Mouse (Mus musculus) forebrain, embryonic 16.5 days (tissue): Measurements from ENCODE around the gene Igf1r. TPM values are rescaled to one million over a fixed set of nuclear protein-coding genes. Genes with fewer than 3 reads are reported as not detected.

Experiments used
- ATAC-seq: fragments of 200-750 bp; cut with Nextera tagmentation; 2 replicates; pipeline ENCODE4 v1.8.0; 2017; ENCODE audit warnings: mild to moderate bottlenecking, moderate library complexity
- H3K27ac ChIP-seq: fragments of 300-500 bp; sonication (generic); 2 replicates; pipeline ENCODE4 v1.5.1; 2014; ENCODE audit warnings: low read length, control low read depth
- H3K27me3 ChIP-seq: fragments of 300-500 bp; sonication (generic); replicated peaks from 2 replicates; pipeline ENCODE4 v1.6.1; 2014; ENCODE audit warnings: low read length; ENCODE audit not compliant: control insufficient read depth, insufficient read depth
- H3K36me3 ChIP-seq: fragments of 300-500 bp; sonication (generic); 2 replicates; pipeline ENCODE4 v1.6.1; 2014; ENCODE audit not compliant: control insufficient read depth, insufficient read depth
- H3K4me1 ChIP-seq: fragments of 300-500 bp; sonication (generic); replicated peaks from 2 replicates; pipeline ENCODE4 v1.6.1; 2014; ENCODE audit warnings: low read length; ENCODE audit not compliant: control insufficient read depth, insufficient read depth
- H3K4me2 ChIP-seq: fragments of 300-500 bp; sonication (generic); 2 replicates; pipeline ENCODE4 v1.6.1; 2014; ENCODE audit warnings: mild to moderate bottlenecking, low read length, control low read depth
- H3K4me3 ChIP-seq: fragments of 300-500 bp; sonication (generic); replicated peaks from 2 replicates; pipeline ENCODE4 v1.5.1; 2014; ENCODE audit warnings: mild to moderate bottlenecking, low read length, control low read depth
- H3K9ac ChIP-seq: fragments of 300-500 bp; sonication (generic); replicated peaks from 2 replicates; pipeline ENCODE4 v1.6.1; 2014; ENCODE audit warnings: low read depth, low read length, control low read depth
- H3K9me3 ChIP-seq: fragments of 300-500 bp; sonication (generic); 2 replicates; pipeline ENCODE4 v1.6.1; 2016; ENCODE audit warnings: low read length; ENCODE audit not compliant: control insufficient read depth
- WGBS: fragments of 180-500 bp; shearing (Covaris S2); extraction: QIAGEN DNeasy Blood & Tissue Kit; methylation state at CpG from one replicate; pipeline ENCODE4 v1.1.7; 2014; 5-methylcytosine and 5-hydroxymethylcytosine counted together
- polyA plus RNA-seq: library from polyadenylated mRNA; unstranded; fragments of >200 nt; fragmentation: Nextera tagmentation; extraction: Ambion mirVana; gene quantifications from 2 replicates; pipeline ENCODE4 v1.2.1, GENCODE M21; 2015

The Igf1r gene
- polyA plus RNA-seq, 1 experiment from 2014 or later = 27.1 TPM

GRCm38 (mm10) chr7:68062170-68062848 is 109.7 kb downstream of the Igf1r start:
- Histone ChIP-seq H3K36me3 (no peaks in the 10 kb centered on the region), H3K27me3 (no peaks in the 10 kb centered on the region), H3K27ac (no peak overlapping the region), H3K4me1 (peaks cover 32% of the 10 kb centered on the region), H3K4me2 (no peak overlapping the region), H3K4me3 (no peak overlapping the region), H3K9ac (no peak overlapping the region), H3K9me3 (no peaks in the 10 kb centered on the region)
- no peak for ATAC-seq
- 64% methylated on average over 13 of the region's 13 CpGs for WGBS

GRCm38 (mm10) chr7:68062849-68063208 is 110.2 kb downstream of the Igf1r start:
- H3K9me3 ChIP-seq = no peaks in the 10 kb centered on the region
- H3K4me3 ChIP-seq = no peak overlapping the region
- no peak; the same call in 1 of the 2 replicates for ATAC-seq
- peaks cover 32% of the 10 kb centered on the region for H3K4me1 ChIP-seq
- no peaks in the 10 kb centered on the region for H3K36me3 ChIP-seq
- H3K27ac ChIP-seq = no peak overlapping the region
- H3K27me3 ChIP-seq = no peaks in the 10 kb centered on the region
- no peak overlapping the region; the same call in 1 of the 2 replicates for H3K9ac ChIP-seq
- no peak overlapping the region for H3K4me2 ChIP-seq
- WGBS = 11% methylated on average over 5 of the region's 5 CpGs

- WGBS = 89% methylated on average over 9 of the region's 9 CpGs
- H3K4me1 ChIP-seq = peaks cover 32% of the 10 kb centered on the region
- H3K4me2 ChIP-seq = no peak overlapping the region
- no peak overlapping the region for H3K4me3 ChIP-seq
- H3K9ac ChIP-seq = no peak overlapping the region
- no peak overlapping the region for H3K27ac ChIP-seq
- H3K9me3 ChIP-seq = no peaks in the 10 kb centered on the region
- ATAC-seq = no peak
- H3K36me3 ChIP-seq = no peaks in the 10 kb centered on the region
- H3K27me3 ChIP-seq = no peaks in the 10 kb centered on the region
Measured at GRCm38 (mm10) chr7:68063711-68064110, 111.1 kb downstream of the Igf1r start.

- H3K9me3 ChIP-seq = no peaks in the 10 kb centered on the region
- H3K9ac ChIP-seq = no peak overlapping the region
- no peak overlapping the region for H3K4me3 ChIP-seq
- no peak overlapping the region for H3K4me2 ChIP-seq
- H3K27me3 ChIP-seq = no peaks in the 10 kb centered on the region
- WGBS = 96% methylated on average over 8 of the region's 8 CpGs
- H3K27ac ChIP-seq = no peak overlapping the region
- ATAC-seq = no peak
- H3K36me3 ChIP-seq = no peaks in the 10 kb centered on the region
- H3K4me1 ChIP-seq = peaks cover 32% of the 10 kb centered on the region
Measured at GRCm38 (mm10) chr7:68064120-68064519, 111.5 kb downstream of the Igf1r start.

GRCm38 (mm10) chr7:68064647-68065362 is 112.2 kb downstream of the Igf1r start:
- peak; percentile 37 for ATAC-seq
- Histone ChIP-seq H3K4me1 (peaks cover 38% of the 10 kb centered on the region), H3K27ac (no peak overlapping the region), H3K9ac (no peak overlapping the region), H3K4me2 (no peak overlapping the region), H3K36me3 (no peaks in the 10 kb centered on the region), H3K27me3 (no peaks in the 10 kb centered on the region), H3K9me3 (no peaks in the 10 kb centered on the region), H3K4me3 (no peak overlapping the region)
- 28% methylated on average over 11 of the region's 11 CpGs for WGBS

- 91% methylated on average over 6 of the region's 6 CpGs for WGBS
- no peak overlapping the region for H3K9ac ChIP-seq
- peaks cover 46% of the 10 kb centered on the region for H3K4me1 ChIP-seq
- no peaks in the 10 kb centered on the region for H3K27me3 ChIP-seq
- H3K36me3 ChIP-seq = no peaks in the 10 kb centered on the region
- ATAC-seq = no peak
- H3K4me3 ChIP-seq = no peak overlapping the region
- no peak overlapping the region for H3K4me2 ChIP-seq
- H3K9me3 ChIP-seq = no peaks in the 10 kb centered on the region
- no peak overlapping the region for H3K27ac ChIP-seq
Measured at GRCm38 (mm10) chr7:68065904-68066303, 113.3 kb downstream of the Igf1r start.

GRCm38 (mm10) chr7:68067321-68067720 is 114.7 kb downstream of the Igf1r start:
- Histone ChIP-seq H3K36me3 (no peaks in the 10 kb centered on the region), H3K27ac (no peak overlapping the region), H3K4me2 (no peak overlapping the region), H3K27me3 (no peaks in the 10 kb centered on the region), H3K9ac (no peak overlapping the region), H3K4me3 (no peak overlapping the region), H3K9me3 (no peaks in the 10 kb centered on the region), H3K4me1 (peaks cover 36% of the 10 kb centered on the region)
- WGBS = 96% methylated on average over 4 of the region's 4 CpGs
- ATAC-seq = no peak

- Histone ChIP-seq H3K27ac (no peak overlapping the region), H3K27me3 (no peaks in the 10 kb centered on the region), H3K9ac (no peak overlapping the region), H3K9me3 (no peaks in the 10 kb centered on the region), H3K4me1 (peaks cover 25% of the 10 kb centered on the region), H3K4me2 (no peak overlapping the region), H3K36me3 (no peaks in the 10 kb centered on the region), H3K4me3 (no peak overlapping the region)
- ATAC-seq = no peak
- 70% methylated on average over 7 of the region's 7 CpGs for WGBS
Measured at GRCm38 (mm10) chr7:68069324-68069723, 116.7 kb downstream of the Igf1r start.

- no peaks in the 10 kb centered on the region for H3K9me3 ChIP-seq
- peaks cover 18% of the 10 kb centered on the region for H3K4me1 ChIP-seq
- no peak overlapping the region for H3K9ac ChIP-seq
- ATAC-seq = no peak
- no peaks in the 10 kb centered on the region for H3K27me3 ChIP-seq
- H3K27ac ChIP-seq = no peak overlapping the region
- no peak overlapping the region for H3K4me3 ChIP-seq
- H3K4me2 ChIP-seq = no peak overlapping the region
- 25% methylated on average over 3 of the region's 3 CpGs for WGBS
- no peaks in the 10 kb centered on the region for H3K36me3 ChIP-seq
Measured at GRCm38 (mm10) chr7:68070030-68070429, 117.4 kb downstream of the Igf1r start.
